Mouse (Mus musculus): Measurements from ENCODE around the gene Agpat3. TPM values are rescaled to one million over a fixed set of nuclear protein-coding genes. Genes with fewer than 3 reads are reported as not detected.

The Agpat3 gene
- polyA plus RNA-seq, 1 experiment from 2014 or later = 28.7 TPM

- H3K27me3 ChIP-seq (replicated peaks; ENCODE audit: control insufficient read depth, insufficient read depth, low read length) = no peaks in the 10 kb centered on the region
- 83% methylated on average over 4 of the region's 4 CpGs for WGBS
- H3K4me1 ChIP-seq (replicated peaks; ENCODE audit: control insufficient read depth, insufficient read depth, low read length) = no peaks in the 10 kb centered on the region
- no peak overlapping the region for H3K9ac ChIP-seq (ENCODE audit: low read depth, low read length)
- no peak for ATAC-seq (replicated peaks; ENCODE audit: low FRiP score)
- no peak overlapping the region for H3K27ac ChIP-seq (ENCODE audit: low read depth, low read length)
- H3K9me3 ChIP-seq (ENCODE audit: control insufficient read depth, low read length) = no peaks in the 10 kb centered on the region
- no peak overlapping the region for H3K4me2 ChIP-seq
- H3K4me3 ChIP-seq (ENCODE audit: low read depth, low read length) = no peak overlapping the region
- peaks cover 4% of the 10 kb centered on the region; the same call in 1 of the 2 replicates for H3K36me3 ChIP-seq (ENCODE audit: control insufficient read depth, insufficient read depth, low read length)
- DNase-seq (ENCODE audit: low spot score) = no peak
Observed at GRCm38 (mm10) chr10:78288896-78289295, 63.4 kb downstream of the Agpat3 start.

DNA sequence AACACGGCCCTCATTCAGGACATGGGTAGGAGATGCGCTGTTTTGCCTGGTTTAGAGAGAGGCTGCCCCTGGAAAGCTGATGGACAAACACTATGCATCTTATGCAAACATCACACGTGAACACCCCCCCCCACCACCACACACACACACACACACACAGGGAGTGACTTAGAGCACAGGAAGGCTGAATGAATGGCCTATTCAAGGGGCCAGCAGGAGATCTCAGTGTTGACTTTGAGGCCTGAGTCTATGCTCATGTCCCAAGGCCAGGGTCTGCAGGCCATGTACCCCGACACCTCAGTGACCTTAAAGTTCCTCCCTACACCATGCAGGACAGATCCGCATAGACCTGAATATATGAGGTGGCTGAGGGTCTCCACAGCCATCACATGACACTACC lies 64.2 kb downstream of the Agpat3 start:
- Histone ChIP-seq H3K9me3 (ENCODE audit: control insufficient read depth, low read length) (no peaks in the 10 kb centered on the region), H3K36me3 (ENCODE audit: control insufficient read depth, insufficient read depth, low read length) (peaks cover 4% of the 10 kb centered on the region; the same call in 1 of the 2 replicates), H3K27me3 (replicated peaks; ENCODE audit: control insufficient read depth, insufficient read depth, low read length) (no peaks in the 10 kb centered on the region)

GRCm38 (mm10) chr10:78287465-78288132 lies 64.7 kb downstream of the Agpat3 start:
- 75% methylated on average over 22 of the region's 22 CpGs for WGBS
- H3K9me3 ChIP-seq (ENCODE audit: control insufficient read depth, low read length) = no peaks in the 10 kb centered on the region
- H3K4me1 ChIP-seq (replicated peaks; ENCODE audit: control insufficient read depth, insufficient read depth, low read length) = no peaks in the 10 kb centered on the region
- ATAC-seq (replicated peaks; ENCODE audit: low FRiP score) (no peak; the same call in 1 of the 2 replicates), DNase-seq (ENCODE audit: low spot score) (no peak)
- H3K4me3 ChIP-seq (ENCODE audit: low read depth, low read length) = no peak overlapping the region
- H3K9ac ChIP-seq (ENCODE audit: low read depth, low read length) = no peak overlapping the region
- H3K27me3 ChIP-seq (replicated peaks; ENCODE audit: control insufficient read depth, insufficient read depth, low read length) = no peaks in the 10 kb centered on the region
- peaks cover 4% of the 10 kb centered on the region; the same call in 1 of the 2 replicates for H3K36me3 ChIP-seq (ENCODE audit: control insufficient read depth, insufficient read depth, low read length)
- no peak overlapping the region for H3K4me2 ChIP-seq
- no peak overlapping the region for H3K27ac ChIP-seq (ENCODE audit: low read depth, low read length)

More for the DNA sequence above, 64.2 kb downstream of the Agpat3 start:
- H3K27ac ChIP-seq (ENCODE audit: low read depth, low read length) = no peak overlapping the region
- 79% methylated on average over 5 of the region's 5 CpGs for WGBS
- H3K9ac ChIP-seq (ENCODE audit: low read depth, low read length) = no peak overlapping the region
- DNase-seq (ENCODE audit: low spot score) = no peak
- no peak for ATAC-seq (replicated peaks; ENCODE audit: low FRiP score)
- no peak overlapping the region for H3K4me2 ChIP-seq
- no peaks in the 10 kb centered on the region for H3K4me1 ChIP-seq (replicated peaks; ENCODE audit: control insufficient read depth, insufficient read depth, low read length)
- H3K4me3 ChIP-seq (ENCODE audit: low read depth, low read length) = no peak overlapping the region

DNA sequence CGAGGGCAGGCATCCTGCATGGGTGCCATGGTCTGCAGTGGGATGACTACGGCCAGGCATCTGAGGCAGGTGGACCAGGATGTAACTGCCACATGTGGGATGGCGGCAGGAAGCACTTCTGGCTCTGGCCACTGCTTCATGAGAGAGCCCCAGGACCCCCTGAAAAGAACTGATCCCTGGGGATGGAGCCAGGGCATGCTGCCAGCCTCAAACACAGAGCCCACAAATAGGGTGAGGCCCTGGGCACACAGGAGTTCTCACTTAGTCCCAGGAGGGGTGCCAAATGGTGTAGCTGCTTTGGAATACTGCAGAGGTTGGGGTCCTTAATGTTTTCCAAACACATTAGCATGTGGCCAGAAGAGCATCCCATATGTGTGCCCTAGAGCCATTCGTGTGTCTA lies 66.3 kb downstream of the Agpat3 start:
- H3K36me3 ChIP-seq (ENCODE audit: control insufficient read depth, insufficient read depth, low read length) = peaks cover 4% of the 10 kb centered on the region; the same call in 1 of the 2 replicates

DNA sequence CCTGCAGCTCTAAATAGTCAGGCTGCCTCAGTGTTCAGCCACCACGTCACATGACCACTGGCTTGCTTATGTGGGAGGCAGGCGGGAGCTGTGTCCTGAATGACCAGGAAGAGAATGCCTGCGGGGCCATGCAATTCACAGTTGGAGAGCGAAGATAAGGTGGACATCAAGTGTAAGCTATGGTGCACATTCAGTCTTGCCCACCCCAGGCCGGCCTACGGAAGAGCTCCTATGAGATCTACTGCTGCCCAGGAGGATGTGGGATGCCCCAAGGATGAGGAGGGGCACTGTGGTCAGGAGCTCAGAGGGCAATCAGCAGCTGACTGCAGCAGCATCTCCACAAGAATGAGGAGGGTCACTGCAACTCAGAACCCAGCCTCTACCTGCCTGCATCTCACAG lies 66.9 kb downstream of the Agpat3 start:
- Histone ChIP-seq H3K9me3 (ENCODE audit: control insufficient read depth, low read length) (no peaks in the 10 kb centered on the region), H3K4me3 (ENCODE audit: low read depth, low read length) (no peak overlapping the region), H3K27ac (ENCODE audit: low read depth, low read length) (no peak overlapping the region), H3K4me2 (no peak overlapping the region), H3K4me1 (replicated peaks; ENCODE audit: control insufficient read depth, insufficient read depth, low read length) (no peaks in the 10 kb centered on the region), H3K36me3 (ENCODE audit: control insufficient read depth, insufficient read depth, low read length) (peaks cover 4% of the 10 kb centered on the region; the same call in 1 of the 2 replicates), H3K9ac (ENCODE audit: low read depth, low read length) (no peak overlapping the region), H3K27me3 (replicated peaks; ENCODE audit: control insufficient read depth, insufficient read depth, low read length) (no peaks in the 10 kb centered on the region)
- 55% methylated on average over 6 of the region's 6 CpGs for WGBS
- no peak for DNase-seq (ENCODE audit: low spot score)
- peak; percentile 32; the same call in 1 of the 2 replicates for ATAC-seq (replicated peaks; ENCODE audit: low FRiP score)

More for the DNA sequence above, 66.3 kb downstream of the Agpat3 start:
- ATAC-seq (replicated peaks; ENCODE audit: low FRiP score) (no peak), DNase-seq (ENCODE audit: low spot score) (no peak)
- no peaks in the 10 kb centered on the region for H3K27me3 ChIP-seq (replicated peaks; ENCODE audit: control insufficient read depth, insufficient read depth, low read length)
- no peaks in the 10 kb centered on the region for H3K9me3 ChIP-seq (ENCODE audit: control insufficient read depth, low read length)
- H3K4me1 ChIP-seq (replicated peaks; ENCODE audit: control insufficient read depth, insufficient read depth, low read length) = no peaks in the 10 kb centered on the region
- H3K27ac ChIP-seq (ENCODE audit: low read depth, low read length) = no peak overlapping the region
- no peak overlapping the region for H3K4me2 ChIP-seq
- H3K9ac ChIP-seq (ENCODE audit: low read depth, low read length) = no peak overlapping the region
- 85% methylated on average over 4 of the region's 4 CpGs for WGBS
- no peak overlapping the region for H3K4me3 ChIP-seq (ENCODE audit: low read depth, low read length)

GRCm38 (mm10) chr10:78284812-78285211 lies 67.5 kb downstream of the Agpat3 start:
- H3K4me1 ChIP-seq (replicated peaks; ENCODE audit: control insufficient read depth, insufficient read depth, low read length) = no peaks in the 10 kb centered on the region
- no peak overlapping the region for H3K9ac ChIP-seq (ENCODE audit: low read depth, low read length)
- H3K27me3 ChIP-seq (replicated peaks; ENCODE audit: control insufficient read depth, insufficient read depth, low read length) = no peaks in the 10 kb centered on the region
- H3K9me3 ChIP-seq (ENCODE audit: control insufficient read depth, low read length) = no peaks in the 10 kb centered on the region
- DNase-seq (ENCODE audit: low spot score) (no peak), ATAC-seq (replicated peaks; ENCODE audit: low FRiP score) (no peak)
- no peak overlapping the region for H3K27ac ChIP-seq (ENCODE audit: low read depth, low read length)
- no peak overlapping the region for H3K4me3 ChIP-seq (ENCODE audit: low read depth, low read length)
- H3K4me2 ChIP-seq = no peak overlapping the region
- 48% methylated on average over 12 of the region's 12 CpGs for WGBS
- peaks cover 6% of the 10 kb centered on the region; the same call in 1 of the 2 replicates for H3K36me3 ChIP-seq (ENCODE audit: control insufficient read depth, insufficient read depth, low read length)

DNA sequence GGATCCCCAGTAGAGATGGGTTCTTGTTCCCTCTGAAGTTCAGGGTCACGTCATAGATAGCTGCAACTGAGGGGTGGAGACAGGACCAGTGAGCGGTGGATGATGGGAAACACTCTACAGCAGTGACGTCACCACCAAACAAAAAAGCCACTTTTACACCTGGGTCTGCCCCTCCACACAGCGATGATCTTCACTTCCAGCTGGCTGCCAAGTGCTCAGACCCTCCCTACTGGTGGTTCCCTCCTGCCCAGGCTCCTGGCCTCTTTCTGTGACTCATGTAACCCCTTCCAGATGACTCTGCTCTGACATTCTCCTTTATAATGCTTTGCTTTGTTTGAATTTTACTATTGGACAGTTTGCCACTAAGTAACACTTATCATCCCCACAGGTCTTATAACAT lies 69.9 kb downstream of the Agpat3 start:
- Histone ChIP-seq H3K27ac (ENCODE audit: low read depth, low read length) (no peak overlapping the region), H3K4me3 (ENCODE audit: low read depth, low read length) (no peak overlapping the region), H3K36me3 (ENCODE audit: control insufficient read depth, insufficient read depth, low read length) (peaks cover 4% of the 10 kb centered on the region; the same call in 1 of the 2 replicates), H3K4me1 (replicated peaks; ENCODE audit: control insufficient read depth, insufficient read depth, low read length) (no peaks in the 10 kb centered on the region), H3K4me2 (no peak overlapping the region), H3K27me3 (replicated peaks; ENCODE audit: control insufficient read depth, insufficient read depth, low read length) (no peaks in the 10 kb centered on the region), H3K9ac (ENCODE audit: low read depth, low read length) (no peak overlapping the region), H3K9me3 (ENCODE audit: control insufficient read depth, low read length) (no peaks in the 10 kb centered on the region)
- DNase-seq (ENCODE audit: low spot score) = no peak
- no peak for ATAC-seq (replicated peaks; ENCODE audit: low FRiP score)
- WGBS = 89% methylated on average over 4 of the region's 4 CpGs

- Histone ChIP-seq H3K4me3 (ENCODE audit: low read depth, low read length) (no peak overlapping the region), H3K27me3 (replicated peaks; ENCODE audit: control insufficient read depth, insufficient read depth, low read length) (no peaks in the 10 kb centered on the region), H3K9ac (ENCODE audit: low read depth, low read length) (no peak overlapping the region), H3K9me3 (ENCODE audit: control insufficient read depth, low read length) (no peaks in the 10 kb centered on the region), H3K4me1 (replicated peaks; ENCODE audit: control insufficient read depth, insufficient read depth, low read length) (no peaks in the 10 kb centered on the region), H3K27ac (ENCODE audit: low read depth, low read length) (no peak overlapping the region), H3K4me2 (no peak overlapping the region), H3K36me3 (ENCODE audit: control insufficient read depth, insufficient read depth, low read length) (0 out of 2 replicates have a peak, but pooled peaks cover 5% of the 10 kb centered on the region)
- 80% methylated on average over 9 of the region's 9 CpGs for WGBS
- ATAC-seq (replicated peaks; ENCODE audit: low FRiP score) = no peak
- DNase-seq (ENCODE audit: low spot score) = no peak
Observed at GRCm38 (mm10) chr10:78280486-78280885, 71.8 kb downstream of the Agpat3 start.

GRCm38 (mm10) chr10:78279210-78279609 lies 73.1 kb downstream of the Agpat3 start:
- Histone ChIP-seq H3K4me3 (ENCODE audit: low read depth, low read length) (no peak overlapping the region), H3K9ac (ENCODE audit: low read depth, low read length) (no peak overlapping the region), H3K9me3 (ENCODE audit: control insufficient read depth, low read length) (no peaks in the 10 kb centered on the region), H3K4me2 (no peak overlapping the region), H3K27me3 (replicated peaks; ENCODE audit: control insufficient read depth, insufficient read depth, low read length) (no peaks in the 10 kb centered on the region; the same call in 1 of the 2 replicates), H3K4me1 (replicated peaks; ENCODE audit: control insufficient read depth, insufficient read depth, low read length) (no peaks in the 10 kb centered on the region), H3K36me3 (ENCODE audit: control insufficient read depth, insufficient read depth, low read length) (0 out of 2 replicates have a peak, but pooled peaks cover 5% of the 10 kb centered on the region), H3K27ac (ENCODE audit: low read depth, low read length) (no peak overlapping the region)
- WGBS = 53% methylated on average over 8 of the region's 8 CpGs
- DNase-seq (ENCODE audit: low spot score) (no peak), ATAC-seq (replicated peaks; ENCODE audit: low FRiP score) (peak; percentile 58; the same call in 1 of the 2 replicates)

Measured in liver, embryonic 11.5 days (tissue).